Mouse (Mus musculus) embryonic facial prominence, embryonic 10.5 days (tissue): ENCODE data around the gene Vmn1r19. TPM values are rescaled to one million over a fixed set of nuclear protein-coding genes. Genes with fewer than 3 reads are reported as not detected.
"Not testable (repeated sequence)": the region's sequence is repeated elsewhere in the genome, so short reads cannot be mapped to it uniquely, and the experiment has no call there.

Experiments
- DNase-seq: peaks from one replicate; pipeline ENCODE4 v3.0.0-alpha.2; 2017; ENCODE audit warnings: low spot score
- H3K27ac ChIP-seq: fragments of 300-500 bp; sonication (generic); replicated peaks from 2 replicates; pipeline ENCODE4 v1.5.1; 2016; ENCODE audit warnings: mild to moderate bottlenecking
- H3K27me3 ChIP-seq: fragments of 300-500 bp; sonication (generic); replicated peaks from 2 replicates; pipeline ENCODE4 v1.6.1; 2016; ENCODE audit warnings: low read depth, mild to moderate bottlenecking; ENCODE audit not compliant: poor library complexity, severe bottlenecking
- H3K36me3 ChIP-seq: fragments of 300-500 bp; sonication (generic); replicated peaks from 2 replicates; pipeline ENCODE4 v1.6.1; 2016; ENCODE audit warnings: mild to moderate bottlenecking, moderate library complexity
- H3K4me1 ChIP-seq: fragments of 300-500 bp; sonication (generic); 2 replicates; pipeline ENCODE4 v1.6.1; 2016
- H3K4me3 ChIP-seq: fragments of 300-500 bp; sonication (generic); 2 replicates; pipeline ENCODE4 v1.5.1; 2016; ENCODE audit warnings: mild to moderate bottlenecking, moderate library complexity
- H3K9me3 ChIP-seq: fragments of 300-500 bp; sonication (generic); 2 replicates; pipeline ENCODE4 v1.6.1; 2016; ENCODE audit warnings: mild to moderate bottlenecking
- WGBS: fragments of 180-500 bp; shearing (Covaris S2); methylation state at CpG from one replicate; pipeline ENCODE4 v1.1.7; 2016; 5-methylcytosine and 5-hydroxymethylcytosine counted together
- polyA plus RNA-seq: library from polyadenylated mRNA; unstranded; fragments of >200 nt; fragmentation: Nextera tagmentation; extraction: Ambion mirVana; gene quantifications from 2 replicates; pipeline ENCODE4 v1.2.1, GENCODE M21; 2016

Vmn1r19 gene
- polyA plus RNA-seq = not detected in 2 replicates

DNA sequence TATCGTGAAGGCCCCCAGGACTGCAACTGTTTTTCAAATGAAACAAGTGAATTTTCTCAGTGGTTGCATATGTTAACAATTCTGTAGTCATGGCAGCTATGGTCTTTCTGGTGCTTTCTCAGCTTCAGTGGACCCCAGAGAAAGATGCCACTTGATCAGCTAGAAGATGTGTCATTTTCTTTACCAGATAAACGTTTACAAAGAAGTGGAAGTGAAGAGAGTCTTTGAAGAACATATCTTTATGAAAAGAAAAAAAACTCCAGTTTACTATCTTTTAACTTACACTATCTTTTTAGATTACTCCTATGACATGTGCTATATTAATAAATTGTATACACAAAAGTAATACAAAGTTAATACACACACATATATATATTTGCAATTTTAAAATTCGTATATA lies at the start of gene Vmn1r19:
TSS of gene Vmn1r19 (plus strand) at position 301 of the 400 bp plus-strand sequence.
- not testable (repeated sequence) for H3K27ac ChIP-seq, H3K27me3 ChIP-seq, H3K4me3 ChIP-seq, DNase-seq, H3K4me1 ChIP-seq, H3K36me3 ChIP-seq, H3K9me3 ChIP-seq
- WGBS = 73% methylated on average over 3 of the region's 3 CpGs

DNA sequence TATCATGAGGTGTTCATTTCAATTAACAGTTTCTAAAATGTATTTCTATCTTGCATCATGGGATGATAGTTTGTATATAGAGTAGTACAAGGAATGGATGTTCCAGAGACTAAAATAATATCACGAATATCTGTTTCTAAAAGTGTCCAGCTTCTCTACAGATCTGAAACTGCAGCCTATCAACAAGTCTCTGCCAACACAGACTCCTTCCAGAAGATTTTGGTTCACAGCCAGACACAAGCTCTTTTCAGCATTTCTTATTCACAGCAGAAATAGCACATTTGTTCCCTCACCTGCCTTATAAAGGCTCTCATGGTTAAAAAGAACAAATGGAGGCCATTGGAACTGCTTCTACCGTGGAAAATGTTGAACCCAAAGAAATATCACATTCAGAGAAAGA lies 46.7 kb upstream of the Vmn1r19 start:
- H3K9me3 ChIP-seq = no peaks in the 10 kb centered on the region
- no peak for DNase-seq
- 78% methylated on average over 2 of the region's 2 CpGs for WGBS
- no peaks in the 10 kb centered on the region for H3K4me1 ChIP-seq
- no peaks in the 10 kb centered on the region for H3K27me3 ChIP-seq
- H3K27ac ChIP-seq = no peak overlapping the region
- H3K4me3 ChIP-seq = no peak overlapping the region
- H3K36me3 ChIP-seq = no peaks in the 10 kb centered on the region

DNA sequence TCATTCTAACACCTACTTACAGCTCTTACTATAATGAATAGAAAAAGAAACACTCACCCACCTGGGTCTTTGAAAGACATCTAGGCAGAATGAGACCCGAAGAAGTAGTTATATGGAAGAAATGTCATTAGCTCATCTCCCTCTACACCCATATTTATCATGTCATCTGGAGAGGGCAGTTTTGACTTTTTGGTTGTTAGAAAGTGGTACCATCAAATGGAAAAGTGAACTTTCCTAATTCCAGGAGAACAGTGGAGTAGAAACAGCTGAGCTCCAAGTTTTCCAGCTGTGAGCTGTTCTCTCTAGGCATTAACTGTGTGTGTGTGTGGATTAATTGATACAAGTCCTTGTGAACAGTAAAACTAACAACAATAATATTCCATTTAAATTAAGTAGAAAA lies 40.0 kb upstream of the Vmn1r19 start, which contains the start of gene Vmn1r17:
TSS of gene Vmn1r17 (minus strand) at position 101 of the 400 bp plus-strand sequence.
- WGBS = 84% methylated on average over 1 of the region's 1 CpGs
- Histone ChIP-seq H3K36me3 (no peaks in the 10 kb centered on the region), H3K9me3 (no peaks in the 10 kb centered on the region), H3K4me3 (no peak within 1 kb of the TSS), H3K27ac (no peak within 1 kb of the TSS), H3K4me1 (no peaks in the 10 kb centered on the region), H3K27me3 (no peaks in the 10 kb centered on the region)
- DNase-seq = no peak

DNA sequence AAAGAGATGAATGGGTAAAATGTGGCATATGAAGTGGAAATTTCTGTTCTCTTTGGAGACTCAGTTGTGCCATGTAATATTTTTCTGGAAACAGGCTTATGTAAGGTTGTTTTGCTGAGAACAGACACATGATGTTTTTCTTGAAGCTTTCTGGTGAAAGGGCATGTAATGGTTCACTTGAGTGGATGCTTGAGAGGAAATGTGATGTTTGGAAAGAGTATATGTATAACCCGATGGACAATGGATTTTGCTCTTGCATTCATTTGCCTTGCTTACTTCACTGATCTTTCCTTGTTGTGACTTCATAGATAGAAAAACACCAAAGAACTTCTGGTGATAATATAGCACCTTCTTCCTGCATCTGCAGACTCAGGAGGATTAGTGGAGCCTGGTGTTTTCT lies 37.7 kb upstream of the Vmn1r19 start:
- not testable (repeated sequence) for H3K4me3 ChIP-seq, H3K4me1 ChIP-seq, H3K27ac ChIP-seq, H3K27me3 ChIP-seq, H3K36me3 ChIP-seq, DNase-seq, H3K9me3 ChIP-seq
- WGBS = 95% methylated on average over 1 of the region's 1 CpGs

DNA sequence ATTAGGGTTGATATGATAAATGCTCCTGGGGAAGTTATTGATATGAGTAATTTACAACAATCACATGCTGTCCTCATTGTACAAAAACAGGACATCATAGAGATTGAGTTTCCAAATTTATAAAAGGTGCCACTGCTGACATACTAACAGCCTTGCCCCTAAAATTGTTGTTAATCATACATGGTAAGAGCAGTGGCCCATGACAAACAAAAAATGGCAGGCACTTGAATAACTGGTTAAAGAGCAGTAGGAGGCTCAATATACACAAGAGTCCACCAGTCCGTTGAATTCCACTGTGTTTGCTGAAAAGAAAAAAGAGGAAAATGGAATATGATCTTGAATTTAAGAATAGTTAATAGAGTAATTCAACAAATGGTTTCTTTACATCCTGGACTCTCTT lies 36.1 kb upstream of the Vmn1r19 start:
- DNase-seq = no peak
- no peak overlapping the region for H3K27ac ChIP-seq
- no peak overlapping the region for H3K4me3 ChIP-seq

DNA sequence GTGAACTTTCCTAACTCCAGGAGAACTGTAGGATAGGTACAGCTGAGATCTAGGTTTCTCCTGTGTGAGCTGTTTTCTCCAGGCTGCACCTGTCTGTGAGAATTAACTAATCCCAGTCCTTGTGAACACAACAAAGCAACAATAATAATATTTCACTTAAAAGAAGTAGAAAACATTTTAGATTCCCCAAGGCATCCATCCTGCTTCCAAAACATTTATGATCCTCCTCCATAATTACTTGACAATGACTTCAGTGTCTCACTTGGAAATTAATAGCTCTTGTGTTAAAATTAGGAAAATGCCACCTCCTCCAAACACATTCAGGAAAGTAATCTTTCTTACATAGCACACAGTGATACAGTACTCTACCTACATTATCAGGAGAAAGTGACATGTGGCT lies 7.9 kb upstream of the Vmn1r19 start, which contains the start of gene Vmn1r18:
TSS of gene Vmn1r18 (minus strand) at position 101 of the 400 bp plus-strand sequence.
- H3K9me3 ChIP-seq = no peaks in the 10 kb centered on the region
- no peak for DNase-seq
- no peaks in the 10 kb centered on the region for H3K27me3 ChIP-seq
- no peaks in the 10 kb centered on the region for H3K36me3 ChIP-seq
- H3K27ac ChIP-seq = no peak within 1 kb of the TSS
- H3K4me1 ChIP-seq = no peaks in the 10 kb centered on the region
- H3K4me3 ChIP-seq = no peak within 1 kb of the TSS

More for the DNA sequence above, 36.1 kb upstream of the Vmn1r19 start:
- Histone ChIP-seq H3K36me3 (no peaks in the 10 kb centered on the region), H3K27me3 (no peaks in the 10 kb centered on the region), H3K9me3 (no peaks in the 10 kb centered on the region), H3K4me1 (no peaks in the 10 kb centered on the region)
- 90% methylated on average over 1 of the region's 1 CpGs for WGBS

DNA sequence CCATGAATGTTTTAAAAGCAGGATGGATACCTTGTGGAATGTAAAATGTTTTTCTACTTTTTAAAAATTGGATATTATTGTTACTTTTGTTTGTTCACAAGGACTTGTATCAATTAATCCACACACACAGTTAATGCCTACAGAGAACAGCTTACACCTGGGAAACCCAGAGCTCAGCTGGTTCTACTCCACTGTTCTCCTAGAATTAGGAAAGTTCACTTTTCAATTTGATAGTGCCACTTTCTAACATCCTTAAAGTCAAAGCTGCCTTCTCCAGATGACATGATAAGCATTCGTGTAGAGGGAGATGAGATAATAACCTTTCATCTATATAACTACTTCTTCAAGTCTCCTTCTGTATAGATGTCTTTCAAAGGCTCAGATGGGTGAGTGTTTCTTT lies 25.1 kb downstream of the Vmn1r19 start, which contains the start of gene Vmn1r20:
TSS of gene Vmn1r20 (plus strand) at position 301 of the 400 bp plus-strand sequence.
- Histone ChIP-seq H3K9me3 (no peaks in the 10 kb centered on the region), H3K4me3 (no peak within 1 kb of the TSS), H3K27me3 (no peaks in the 10 kb centered on the region), H3K4me1 (no peaks in the 10 kb centered on the region), H3K36me3 (no peaks in the 10 kb centered on the region), H3K27ac (no peak within 1 kb of the TSS)
- 81% methylated on average over 1 of the region's 1 CpGs for WGBS
- no peak for DNase-seq

DNA sequence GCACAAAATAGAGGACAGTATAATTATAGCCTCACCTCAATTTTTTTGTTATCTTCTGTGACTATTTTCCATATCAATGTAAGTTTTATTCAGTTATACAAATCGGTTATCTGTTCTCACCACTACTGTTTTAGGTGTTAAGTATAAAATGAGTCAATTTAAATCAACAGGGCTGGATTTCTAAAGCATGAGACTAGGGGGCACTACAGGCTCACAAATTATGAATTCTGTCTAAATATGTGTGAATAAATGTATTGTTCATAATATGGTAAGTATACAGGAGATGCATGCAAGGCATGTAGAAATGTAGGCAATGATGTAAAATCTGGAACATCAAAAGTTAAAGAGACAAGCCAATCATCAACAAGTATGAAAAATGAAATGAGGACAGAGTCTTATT lies 27.6 kb downstream of the Vmn1r19 start:
- H3K27me3 ChIP-seq = no peaks in the 10 kb centered on the region
- no peak overlapping the region for H3K4me3 ChIP-seq
- no peaks in the 10 kb centered on the region for H3K36me3 ChIP-seq
- no peaks in the 10 kb centered on the region for H3K4me1 ChIP-seq
- no peak for DNase-seq
- no peak overlapping the region for H3K27ac ChIP-seq
- H3K9me3 ChIP-seq = no peaks in the 10 kb centered on the region
- WGBS = 81% methylated on average over 1 of the region's 1 CpGs

Other genes starting within 250 kb of the Vmn1r19 start
- not detected in 2 replicates for gene Vmn1r12, start 246.9 kb upstream of the Vmn1r19 start, polyA plus RNA-seq
- gene Vmn1r13, start 200.5 kb upstream of the Vmn1r19 start, polyA plus RNA-seq = not detected in 2 replicates
- not detected in 2 replicates for gene Vmn1r14, start 172.1 kb upstream of the Vmn1r19 start, polyA plus RNA-seq
- gene Vmn1r15, start 145.8 kb upstream of the Vmn1r19 start, polyA plus RNA-seq = not detected in 2 replicates
- not detected in 2 replicates for gene Vmn1r16, start 74.3 kb upstream of the Vmn1r19 start, polyA plus RNA-seq
- not detected in 2 replicates for gene Vmn1r17, start 40.1 kb upstream of the Vmn1r19 start, polyA plus RNA-seq
- gene Vmn1r18, start 8.0 kb upstream of the Vmn1r19 start, polyA plus RNA-seq = not detected in 2 replicates
- gene Vmn1r20, start 25.1 kb downstream of the Vmn1r19 start, polyA plus RNA-seq = not detected in 2 replicates
- gene Ppm1k, start 131.7 kb downstream of the Vmn1r19 start, polyA plus RNA-seq = 3.9 and 4.8 TPM in 2 replicates
- 3.1 and 3.2 TPM in 2 replicates for gene Herc6, start 177.2 kb downstream of the Vmn1r19 start, polyA plus RNA-seq